Mouse (Mus musculus): ENCODE results near the gene Dtd1. TPM values are rescaled to one million over a fixed set of nuclear protein-coding genes. Genes with fewer than 3 reads are reported as not detected.

Dtd1 gene
- polyA plus RNA-seq, 1 experiment, result 44.7 TPM

- Histone ChIP-seq H3K27me3 (ENCODE audit: control insufficient read depth, insufficient read depth, low read length, poor library complexity, severe bottlenecking) (no peaks in the 10 kb centered on the region), H3K36me3 (ENCODE audit: control insufficient read depth, insufficient read depth, low read length, poor library complexity, severe bottlenecking) (no peaks in the 10 kb centered on the region), H3K9me3 (replicated peaks; ENCODE audit: control insufficient read depth, insufficient read depth, low read length, poor library complexity, severe bottlenecking) (peaks cover 3% of the 10 kb centered on the region; the same call in 1 of the 2 replicates), H3K9ac (ENCODE audit: low read depth, poor library complexity, severe bottlenecking) (no peak overlapping the region), H3K27ac (ENCODE audit: insufficient read depth, low read length) (no peak overlapping the region), H3K4me1 (ENCODE audit: control insufficient read depth, insufficient read depth, low read length) (peaks cover 3% of the 10 kb centered on the region), H3K4me3 (ENCODE audit: low read depth, low read length) (no peak overlapping the region)
- no peak for TF ChIP-seq POLR2A (IDR thresholded peaks at IDR 0.05; ENCODE audit: insufficient read depth, low read length)
- no peak for TF ChIP-seq CTCF (IDR thresholded peaks at IDR 0.05; ENCODE audit: low read depth, low read length)
- TF ChIP-seq EP300 (IDR thresholded peaks at IDR 0.05; ENCODE audit: insufficient read depth, low read depth, low read length), result no peak
Observed at GRCm38 (mm10) chr2:144709704-144710103, 110.0 kb downstream of the Dtd1 start.

GRCm38 (mm10) chr2:144714596-144714995 lies 114.9 kb downstream of the Dtd1 start:
- TF ChIP-seq EP300 (IDR thresholded peaks at IDR 0.05; ENCODE audit: insufficient read depth, low read depth, low read length), result no peak
- TF ChIP-seq CTCF (IDR thresholded peaks at IDR 0.05; ENCODE audit: low read depth, low read length), result no peak
- no peak for TF ChIP-seq POLR2A (IDR thresholded peaks at IDR 0.05; ENCODE audit: insufficient read depth, low read length)
- Histone ChIP-seq H3K9me3 (replicated peaks; ENCODE audit: control insufficient read depth, insufficient read depth, low read length, poor library complexity, severe bottlenecking) (peaks cover 3% of the 10 kb centered on the region; the same call in 1 of the 2 replicates), H3K9ac (ENCODE audit: low read depth, poor library complexity, severe bottlenecking) (no peak overlapping the region), H3K4me3 (ENCODE audit: low read depth, low read length) (no peak overlapping the region), H3K27me3 (ENCODE audit: control insufficient read depth, insufficient read depth, low read length, poor library complexity, severe bottlenecking) (no peaks in the 10 kb centered on the region), H3K36me3 (ENCODE audit: control insufficient read depth, insufficient read depth, low read length, poor library complexity, severe bottlenecking) (no peaks in the 10 kb centered on the region), H3K4me1 (ENCODE audit: control insufficient read depth, insufficient read depth, low read length) (peaks cover 11% of the 10 kb centered on the region), H3K27ac (ENCODE audit: insufficient read depth, low read length) (peak overlapping the region; percentile 77)

- Histone ChIP-seq H3K4me3 (ENCODE audit: low read depth, low read length) (no peak overlapping the region), H3K36me3 (ENCODE audit: control insufficient read depth, insufficient read depth, low read length, poor library complexity, severe bottlenecking) (no peaks in the 10 kb centered on the region), H3K9ac (ENCODE audit: low read depth, poor library complexity, severe bottlenecking) (no peak overlapping the region), H3K9me3 (replicated peaks; ENCODE audit: control insufficient read depth, insufficient read depth, low read length, poor library complexity, severe bottlenecking) (peaks cover 3% of the 10 kb centered on the region; the same call in 1 of the 2 replicates), H3K27ac (ENCODE audit: insufficient read depth, low read length) (peak overlapping the region; percentile 53; the same call in 1 of the 2 replicates), H3K27me3 (ENCODE audit: control insufficient read depth, insufficient read depth, low read length, poor library complexity, severe bottlenecking) (no peaks in the 10 kb centered on the region), H3K4me1 (ENCODE audit: control insufficient read depth, insufficient read depth, low read length) (peaks cover 12% of the 10 kb centered on the region)
- TF ChIP-seq EP300 (IDR thresholded peaks at IDR 0.05; ENCODE audit: insufficient read depth, low read depth, low read length), result peak; percentile 91
- TF ChIP-seq POLR2A (IDR thresholded peaks at IDR 0.05; ENCODE audit: insufficient read depth, low read length), result no peak
- no peak for TF ChIP-seq CTCF (IDR thresholded peaks at IDR 0.05; ENCODE audit: low read depth, low read length)
Observed at GRCm38 (mm10) chr2:144715211-144715768, 115.6 kb downstream of the Dtd1 start.

GRCm38 (mm10) chr2:144716248-144716647 lies 116.6 kb downstream of the Dtd1 start:
- Histone ChIP-seq H3K27ac (ENCODE audit: insufficient read depth, low read length) (no peak overlapping the region), H3K9me3 (replicated peaks; ENCODE audit: control insufficient read depth, insufficient read depth, low read length, poor library complexity, severe bottlenecking) (peaks cover 3% of the 10 kb centered on the region; the same call in 1 of the 2 replicates), H3K9ac (ENCODE audit: low read depth, poor library complexity, severe bottlenecking) (no peak overlapping the region), H3K4me3 (ENCODE audit: low read depth, low read length) (no peak overlapping the region), H3K4me1 (ENCODE audit: control insufficient read depth, insufficient read depth, low read length) (peaks cover 13% of the 10 kb centered on the region), H3K27me3 (ENCODE audit: control insufficient read depth, insufficient read depth, low read length, poor library complexity, severe bottlenecking) (no peaks in the 10 kb centered on the region), H3K36me3 (ENCODE audit: control insufficient read depth, insufficient read depth, low read length, poor library complexity, severe bottlenecking) (no peaks in the 10 kb centered on the region)
- TF ChIP-seq POLR2A (IDR thresholded peaks at IDR 0.05; ENCODE audit: insufficient read depth, low read length) (no peak), EP300 (IDR thresholded peaks at IDR 0.05; ENCODE audit: insufficient read depth, low read depth, low read length) (no peak), CTCF (IDR thresholded peaks at IDR 0.05; ENCODE audit: low read depth, low read length) (no peak)

- Histone ChIP-seq H3K36me3 (ENCODE audit: control insufficient read depth, insufficient read depth, low read length, poor library complexity, severe bottlenecking) (no peaks in the 10 kb centered on the region), H3K27me3 (ENCODE audit: control insufficient read depth, insufficient read depth, low read length, poor library complexity, severe bottlenecking) (no peaks in the 10 kb centered on the region), H3K9ac (ENCODE audit: low read depth, poor library complexity, severe bottlenecking) (no peak overlapping the region), H3K9me3 (replicated peaks; ENCODE audit: control insufficient read depth, insufficient read depth, low read length, poor library complexity, severe bottlenecking) (no peaks in the 10 kb centered on the region), H3K27ac (ENCODE audit: insufficient read depth, low read length) (no peak overlapping the region), H3K4me1 (ENCODE audit: control insufficient read depth, insufficient read depth, low read length) (peaks cover 13% of the 10 kb centered on the region), H3K4me3 (ENCODE audit: low read depth, low read length) (no peak overlapping the region)
- TF ChIP-seq POLR2A (IDR thresholded peaks at IDR 0.05; ENCODE audit: insufficient read depth, low read length), result no peak
- no peak for TF ChIP-seq EP300 (IDR thresholded peaks at IDR 0.05; ENCODE audit: insufficient read depth, low read depth, low read length)
- TF ChIP-seq CTCF (IDR thresholded peaks at IDR 0.05; ENCODE audit: low read depth, low read length), result no peak
Observed at GRCm38 (mm10) chr2:144718273-144718672, 118.6 kb downstream of the Dtd1 start.

GRCm38 (mm10) chr2:144719294-144719693 lies 119.6 kb downstream of the Dtd1 start:
- Histone ChIP-seq H3K9me3 (replicated peaks; ENCODE audit: control insufficient read depth, insufficient read depth, low read length, poor library complexity, severe bottlenecking) (no peaks in the 10 kb centered on the region), H3K4me1 (ENCODE audit: control insufficient read depth, insufficient read depth, low read length) (peaks cover 13% of the 10 kb centered on the region), H3K27ac (ENCODE audit: insufficient read depth, low read length) (no peak overlapping the region), H3K27me3 (ENCODE audit: control insufficient read depth, insufficient read depth, low read length, poor library complexity, severe bottlenecking) (no peaks in the 10 kb centered on the region), H3K36me3 (ENCODE audit: control insufficient read depth, insufficient read depth, low read length, poor library complexity, severe bottlenecking) (no peaks in the 10 kb centered on the region), H3K4me3 (ENCODE audit: low read depth, low read length) (no peak overlapping the region), H3K9ac (ENCODE audit: low read depth, poor library complexity, severe bottlenecking) (no peak overlapping the region)
- TF ChIP-seq POLR2A (IDR thresholded peaks at IDR 0.05; ENCODE audit: insufficient read depth, low read length), result no peak
- no peak for TF ChIP-seq EP300 (IDR thresholded peaks at IDR 0.05; ENCODE audit: insufficient read depth, low read depth, low read length)
- TF ChIP-seq CTCF (IDR thresholded peaks at IDR 0.05; ENCODE audit: low read depth, low read length), result no peak

Measured in ES-Bruce4 (cell line).